Mouse (Mus musculus) mouse embryonic stem cell (cell line): ENCODE data around the gene Plekha7.

ENCODE experiments used
- in situ Hi-C, 2 experiments: fragments of 300-500 bp; cut with MboI; formaldehyde crosslinking; loops; 1 replicate in 1 of 2; 3 replicates in 1 of 2; pipeline ENCODE4 v1.14.3; 2019 to 2020; ENCODE audit warnings: low sequenced_read_pairs in 2 of 2, low pct_unique_long_range_greater_than_20kb in 1 of 2, mixed read lengths in 1 of 2; ENCODE audit not compliant: unreplicated experiment in 1 of 2

Plekha7 gene

DNA sequence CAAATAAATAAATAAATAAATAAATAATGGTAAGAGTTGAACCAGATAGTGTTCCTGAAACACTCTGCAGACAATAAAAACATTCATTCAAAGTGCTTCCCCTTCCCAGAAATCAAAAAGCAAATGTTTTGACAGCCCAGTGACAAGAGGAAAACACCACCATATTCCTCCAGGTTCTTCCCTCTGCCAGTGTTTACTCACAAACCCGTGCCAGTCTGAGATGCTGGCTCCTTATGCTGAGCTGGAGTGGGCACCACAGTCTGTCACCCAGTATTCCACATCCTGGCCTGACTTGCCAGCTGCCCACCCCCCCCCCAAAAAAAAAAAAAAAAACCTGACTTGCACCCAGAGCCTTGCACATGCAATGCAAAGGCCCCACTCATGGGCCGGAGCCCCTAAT, 9.3 kb downstream of the Plekha7 start:
- in situ Hi-C loops, result no loop called here

- in situ Hi-C loops, result no loop called here
Observed at GRCm38 (mm10) chr7:116298389-116298788, 9.8 kb downstream of the Plekha7 start.

- in situ Hi-C loops, result no loop called here
Observed at GRCm38 (mm10) chr7:116294961-116295360, 13.2 kb downstream of the Plekha7 start.

DNA sequence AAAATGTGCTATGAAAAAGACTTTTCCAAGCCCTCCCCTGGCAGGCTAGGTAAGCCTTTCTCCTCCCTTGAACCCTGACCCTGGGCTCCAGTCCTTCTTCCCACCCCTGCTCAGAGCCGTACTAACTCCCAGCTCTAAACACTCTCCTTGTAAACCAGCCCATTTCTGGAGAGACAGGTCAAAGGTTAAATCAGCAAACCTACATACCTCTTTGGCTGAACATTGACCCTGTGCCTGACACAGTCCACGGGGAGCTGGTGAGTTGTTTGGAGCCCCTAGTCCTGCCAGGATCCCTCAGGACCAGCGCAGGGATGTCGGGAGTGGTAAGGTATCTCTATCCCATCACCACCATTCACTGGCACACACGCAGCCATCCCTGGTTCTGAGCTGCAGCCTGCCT, 15.8 kb downstream of the Plekha7 start:
- in situ Hi-C loops, result no loop called here

DNA sequence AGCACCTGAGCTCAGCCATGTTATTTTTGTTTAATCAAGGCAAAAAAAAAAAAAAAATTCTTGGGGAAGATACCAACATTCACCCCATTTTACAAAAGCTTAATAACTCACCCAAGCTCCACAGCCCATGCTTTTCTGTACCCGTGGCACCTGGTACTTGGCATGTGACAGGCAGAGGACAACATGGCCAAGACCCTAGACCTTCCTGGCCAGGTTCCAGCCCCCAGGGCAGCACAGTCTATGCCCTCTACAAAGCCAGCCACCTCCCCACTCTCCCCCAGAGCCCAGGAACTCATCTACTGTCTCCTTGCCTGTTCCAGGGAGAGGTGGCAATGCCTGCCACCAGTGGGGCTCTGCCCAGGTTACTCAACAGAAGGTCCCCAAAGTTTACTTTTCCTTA, 17.6 kb downstream of the Plekha7 start:
- in situ Hi-C loops, result no loop called here

DNA sequence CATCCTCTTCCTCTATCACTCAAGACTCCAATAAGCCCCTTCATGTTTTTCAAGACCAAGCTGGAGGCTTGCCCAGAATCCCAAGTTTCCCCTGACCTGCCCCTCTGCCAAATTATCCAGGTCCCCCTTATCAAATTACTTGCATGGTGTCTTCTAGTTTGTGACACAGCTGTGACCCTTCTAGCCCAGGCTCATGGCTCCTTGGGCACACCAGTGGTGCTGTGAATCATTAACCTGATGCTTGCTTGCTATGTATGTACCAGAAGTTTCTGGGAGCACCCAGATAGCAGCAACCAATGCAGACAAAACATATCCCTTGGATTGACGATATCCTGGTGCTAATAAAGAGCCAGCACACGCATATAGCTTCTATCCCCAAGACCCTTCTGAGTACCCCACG, 19.2 kb downstream of the Plekha7 start:
- in situ Hi-C loops, result no loop called here

DNA sequence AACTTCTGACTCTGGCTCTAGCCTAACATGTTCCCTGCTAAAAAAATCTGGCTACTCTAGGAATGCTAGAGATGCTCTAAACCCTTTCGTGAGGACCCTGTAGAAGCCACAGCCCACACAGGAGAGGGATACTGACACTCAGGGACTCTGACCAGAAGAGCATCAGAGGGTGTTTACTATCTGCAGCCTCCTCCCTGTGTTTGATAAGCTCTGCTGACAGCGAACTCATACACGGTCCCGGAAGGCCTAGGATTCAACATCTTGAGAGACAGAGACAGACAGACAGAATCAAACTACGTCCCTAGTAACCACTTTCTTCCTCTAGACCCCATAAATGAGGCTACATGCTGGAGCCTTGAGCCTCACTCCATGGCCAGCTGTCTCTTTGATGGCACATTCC, 20.2 kb downstream of the Plekha7 start:
- in situ Hi-C loops, result no loop called here

DNA sequence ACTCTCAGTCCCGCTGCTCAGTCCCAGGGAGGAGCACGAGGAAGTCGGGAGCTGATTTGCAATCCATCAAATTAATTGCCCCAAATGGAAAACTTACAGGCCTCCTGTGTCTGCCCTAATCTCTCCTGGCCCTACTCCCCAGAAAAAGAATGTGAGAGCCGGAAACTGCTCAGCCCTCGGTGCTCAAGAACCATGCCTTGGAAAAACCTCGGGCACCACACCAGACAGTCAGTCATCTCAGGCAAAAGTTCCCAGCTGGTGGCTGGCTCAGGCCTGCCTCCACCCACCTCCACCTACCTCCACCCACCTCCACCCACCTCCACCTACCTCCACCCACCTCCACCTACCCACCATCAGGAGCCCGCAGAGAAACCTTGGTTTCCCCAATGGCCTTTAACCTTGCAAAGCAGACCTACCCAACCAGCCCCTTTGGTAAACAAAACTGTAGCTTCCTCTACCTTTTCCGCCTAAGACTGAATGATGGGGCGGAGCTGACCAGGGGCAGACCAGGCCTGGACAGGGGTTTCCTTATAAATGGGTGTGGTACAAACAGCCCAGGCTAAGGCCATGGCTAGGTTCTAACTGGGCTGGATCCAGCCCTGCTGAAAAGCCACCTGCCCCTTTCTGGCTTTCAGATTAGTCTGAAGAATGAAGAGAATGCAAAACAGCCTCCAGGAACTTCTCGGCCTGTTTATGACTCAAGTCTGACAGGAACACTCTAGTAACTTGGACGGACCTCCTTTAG, 21.4 kb downstream of the Plekha7 start:
- in situ Hi-C loops, result no loop called here

DNA sequence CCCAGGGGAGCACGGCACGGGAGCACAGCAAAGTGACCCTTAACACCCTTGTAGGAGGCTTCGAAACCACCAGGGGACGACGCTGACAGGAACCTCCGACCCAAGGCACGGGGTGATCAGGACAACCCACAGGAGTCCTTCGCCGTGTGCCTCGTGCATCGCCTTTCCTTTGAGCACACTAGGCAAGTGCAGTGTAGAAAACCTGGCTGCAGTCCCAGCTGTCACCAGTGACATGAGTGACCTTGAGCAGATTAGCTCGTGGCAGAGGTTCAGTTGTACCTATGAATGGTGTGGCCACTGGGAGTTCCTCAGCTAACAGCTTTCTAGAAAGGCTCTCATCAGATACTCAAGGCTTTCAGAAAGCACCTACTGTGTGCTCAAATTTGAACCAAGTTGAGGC, 22.0 kb downstream of the Plekha7 start:
- in situ Hi-C loops, result no loop called here

DNA sequence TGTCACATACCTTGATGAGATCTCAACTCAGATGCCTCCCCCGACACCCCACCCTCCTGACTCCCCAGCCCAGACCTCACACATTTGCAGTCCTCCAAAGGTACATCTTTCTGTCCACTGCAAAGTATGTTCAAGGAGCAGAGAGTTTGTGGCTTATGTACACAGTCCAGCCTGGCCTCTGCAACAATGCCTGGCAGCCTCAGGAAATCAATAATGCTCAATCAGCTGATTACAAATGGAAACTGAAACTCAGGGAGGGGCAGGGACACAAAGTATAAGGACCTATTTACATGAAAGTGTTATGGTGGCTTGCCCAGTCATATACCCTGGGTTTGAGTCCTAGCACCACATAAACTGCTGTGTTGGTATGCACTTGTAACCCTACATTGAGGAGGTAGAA, 23.0 kb downstream of the Plekha7 start:
- in situ Hi-C loops, result no loop called here

DNA sequence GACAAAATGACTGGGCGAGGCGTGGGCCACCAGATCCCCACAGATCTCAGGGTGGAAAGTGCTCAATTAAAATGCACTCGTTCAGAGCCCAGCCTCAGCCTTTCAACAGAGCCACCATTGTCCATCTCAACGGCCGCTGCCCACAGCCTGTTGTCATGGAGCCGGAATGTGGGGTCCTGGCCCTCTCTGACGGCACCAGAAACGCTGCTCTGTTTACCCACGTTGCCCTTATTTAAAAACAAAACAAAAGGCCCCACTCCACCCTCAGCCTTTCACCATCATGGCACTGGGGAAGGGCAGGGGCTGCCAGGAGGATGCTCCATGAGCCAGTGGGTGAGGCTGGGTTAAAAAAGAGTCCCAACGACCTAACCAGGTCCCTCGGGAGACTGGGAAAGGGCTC, 25.4 kb downstream of the Plekha7 start:
- in situ Hi-C loops, result no loop called here

DNA sequence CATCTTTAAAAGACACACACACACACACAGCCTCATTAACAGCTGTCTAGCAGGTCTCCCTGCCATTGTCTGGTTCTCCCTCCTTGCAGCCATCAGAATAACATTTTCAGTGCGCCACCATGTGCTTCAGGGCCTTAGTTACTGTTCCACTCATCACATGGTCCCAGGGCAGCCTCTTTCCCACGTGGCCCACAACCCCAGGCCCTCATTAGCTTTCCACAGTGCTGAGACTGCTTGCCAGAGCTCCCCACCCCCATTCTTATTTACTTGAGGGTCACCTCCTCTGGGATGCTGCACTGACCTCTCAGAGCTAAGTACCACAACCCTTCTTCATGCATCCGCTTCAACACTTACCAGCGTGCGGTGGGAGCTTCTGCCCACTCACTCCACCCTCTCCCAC, 28.1 kb downstream of the Plekha7 start:
- in situ Hi-C loops, result no loop called here

DNA sequence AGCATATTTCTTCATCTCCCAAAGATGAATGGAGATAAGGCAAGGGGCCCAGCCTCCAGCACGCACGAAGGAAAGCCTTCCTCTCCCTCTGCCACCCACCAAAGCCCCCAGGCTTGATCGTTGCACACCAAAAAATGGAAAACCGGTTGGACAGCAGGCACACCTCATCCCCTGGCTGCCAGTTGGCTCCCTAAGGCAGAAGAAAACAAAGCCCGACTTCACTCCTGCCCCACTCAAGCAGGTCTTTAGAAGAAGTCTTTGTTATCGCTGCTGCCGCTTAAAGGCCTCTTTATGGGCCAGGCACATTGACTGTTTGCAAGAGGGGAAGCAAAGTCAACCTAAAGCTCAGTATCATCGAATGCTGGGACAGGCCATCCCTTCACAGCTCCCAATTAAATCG, 29.9 kb downstream of the Plekha7 start:
- in situ Hi-C loops, result no loop called here

GRCm38 (mm10) chr7:116276315-116276714, 31.9 kb downstream of the Plekha7 start:
- in situ Hi-C loops, result no loop called here

DNA sequence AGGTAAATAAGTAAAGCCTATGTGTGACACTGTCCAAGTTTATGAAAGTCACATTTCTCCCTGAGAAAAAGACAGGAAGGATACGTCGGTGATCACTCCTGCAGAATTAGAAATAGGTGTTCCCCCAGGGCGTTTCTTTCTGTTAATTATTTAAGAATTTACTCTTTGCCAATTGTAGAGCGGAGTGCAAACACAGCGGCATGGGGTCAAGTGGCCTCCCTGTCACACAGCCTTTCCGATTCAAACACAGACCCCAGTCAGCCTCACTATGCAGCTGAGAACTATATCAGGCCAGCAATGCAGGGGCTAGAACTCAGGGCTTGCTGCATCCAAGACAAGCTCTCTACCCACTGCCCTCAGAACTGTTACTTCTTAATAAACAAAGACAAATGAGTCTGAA, 35.1 kb downstream of the Plekha7 start:
- in situ Hi-C loops, result no loop called here

- in situ Hi-C loops, result no loop called here
Observed at GRCm38 (mm10) chr7:116269501-116269995, 38.6 kb downstream of the Plekha7 start.

GRCm38 (mm10) chr7:116268113-116268926, 39.9 kb downstream of the Plekha7 start:
- in situ Hi-C loops, result no loop called here

DNA sequence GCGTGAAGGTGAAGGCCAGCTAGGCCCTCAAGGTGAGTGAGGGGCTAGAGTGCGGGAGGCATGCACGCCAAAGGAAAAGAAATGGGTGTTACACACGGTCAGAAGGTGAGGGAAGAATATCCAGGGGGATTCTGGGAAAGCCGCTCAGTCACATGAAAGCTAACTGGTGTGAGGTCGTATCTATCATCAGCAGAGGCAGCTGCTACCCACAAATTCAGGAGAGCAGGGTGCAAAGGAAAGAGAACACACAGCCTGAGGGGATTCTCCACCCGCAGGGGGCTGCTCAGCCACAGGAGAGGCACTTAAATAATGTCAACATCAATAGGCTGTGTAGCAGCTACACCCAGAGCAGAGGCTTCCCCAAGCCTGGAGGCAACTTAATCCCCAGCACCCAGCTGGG, 44.9 kb downstream of the Plekha7 start:
- in situ Hi-C loops, result no loop called here

DNA sequence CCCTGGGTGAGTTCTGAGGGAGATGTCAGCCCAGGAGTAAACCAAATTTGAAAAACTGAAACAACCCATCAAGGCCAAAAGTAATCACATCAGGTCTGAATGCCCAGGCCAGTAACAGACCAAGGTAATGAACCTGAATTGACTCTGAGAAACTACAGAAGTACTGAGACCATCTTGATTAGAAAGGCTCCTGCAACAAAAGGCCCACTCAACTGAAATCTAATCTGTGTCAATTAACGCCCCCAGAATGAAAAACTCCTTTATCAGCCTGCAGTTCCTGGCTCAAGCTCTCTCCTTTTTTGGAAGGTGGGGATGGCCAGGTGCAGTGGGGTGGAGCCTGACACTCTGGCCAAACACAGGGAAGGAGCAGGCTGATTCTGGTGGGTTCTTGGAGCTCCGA, 45.7 kb downstream of the Plekha7 start:
- in situ Hi-C loops, result no loop called here

GRCm38 (mm10) chr7:116262101-116262500, 46.1 kb downstream of the Plekha7 start:
- in situ Hi-C loops, result no loop called here
